5 mouse cellular contexts compared by ENCODE assay signal in the genomic region with DNA sequence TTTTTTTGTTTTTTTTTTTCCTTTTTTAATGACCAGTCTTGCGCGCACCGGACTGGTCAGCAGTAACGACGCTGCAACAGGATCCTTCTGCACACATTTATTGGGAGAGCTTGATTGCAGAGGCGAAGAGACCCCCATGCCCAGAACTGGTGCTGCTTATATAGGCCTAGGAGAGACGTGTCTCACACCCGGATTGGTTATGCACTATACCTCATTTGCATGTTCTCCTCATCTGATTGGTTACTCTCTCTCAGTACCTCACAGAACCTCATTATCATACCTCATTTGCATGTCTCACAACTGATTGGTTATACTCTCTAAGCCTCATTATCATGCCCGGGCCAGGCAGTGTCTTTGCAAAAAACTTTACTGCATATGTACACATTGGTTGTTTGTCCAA. TPM values are rescaled to one million over a fixed set of nuclear protein-coding genes. Genes with fewer than 3 reads are reported as not detected.
"Had no signal": no experiment of that assay in that cellular context is flagged by ENCODE, and none has a peak within 500 bp of the region (broad histone marks: within the 10 kb centered on the region; RNA-seq: fewer than 3 reads in every experiment).

No protein-coding gene starts in this region.

RNA-seq across cellular contexts. Expression of a gene that starts 34.7 kb away (rescaled TPM):
- total RNA-seq: hematopoietic stem cell, adult 5-6 weeks had no signal

RNA-seq across cellular contexts. Expression of a gene that starts 36.0 kb away (rescaled TPM):
- total RNA-seq: heart, postnatal 10 days; heart, postnatal 14 days; heart, postnatal 25 days; heart, postnatal 36 days had no signal
